Mouse (Mus musculus): ENCODE measurements at regions not wholly inside any gene's neighbourhood (a gene's known extent, or its start where the extent isn't known, plus 50 kb on each side); places are given as distances from the start of the nearest gene placed in this dataset.

DNA sequence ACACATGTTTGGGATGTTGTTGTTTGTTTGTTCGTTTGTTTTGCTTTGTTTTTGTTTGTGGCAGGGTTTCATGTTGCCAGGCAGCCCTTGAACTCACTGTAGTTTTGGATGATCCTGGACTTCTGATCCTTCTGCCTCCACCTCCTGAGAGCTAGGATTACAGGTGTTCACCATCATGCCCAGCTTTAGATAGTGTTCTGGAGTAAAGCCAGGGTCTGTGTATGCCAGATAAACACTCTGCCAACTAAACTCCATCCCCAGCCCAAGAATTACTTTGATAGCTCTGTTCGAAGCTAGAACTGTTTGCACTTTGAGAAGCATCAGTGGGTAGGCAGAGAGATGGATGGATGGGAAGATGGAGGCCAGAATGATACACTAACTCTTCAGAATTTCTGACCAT lies 368.0 kb upstream of the Gm10306 start:
- DNase-seq = no peak

DNA sequence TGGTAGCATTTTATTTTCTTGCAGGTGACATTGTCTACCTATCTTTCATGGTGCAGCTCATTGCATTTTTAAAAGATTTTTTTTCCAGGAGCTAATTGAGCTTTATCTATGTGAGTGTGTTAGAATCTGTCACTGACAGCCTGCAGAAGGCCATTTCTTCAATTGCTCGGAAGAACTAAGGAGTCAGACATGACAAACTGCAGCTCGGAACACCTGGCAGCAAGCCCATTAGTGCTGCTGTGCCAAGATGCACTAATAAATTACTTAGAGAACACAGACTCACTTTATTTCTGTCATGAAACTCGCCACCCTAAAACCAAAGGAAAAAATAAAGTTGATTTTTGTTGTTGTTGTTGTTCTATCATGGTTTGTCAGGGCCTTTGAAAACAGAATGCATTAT lies 367.5 kb upstream of the Gm10306 start:
- DNase-seq = no peak

DNA sequence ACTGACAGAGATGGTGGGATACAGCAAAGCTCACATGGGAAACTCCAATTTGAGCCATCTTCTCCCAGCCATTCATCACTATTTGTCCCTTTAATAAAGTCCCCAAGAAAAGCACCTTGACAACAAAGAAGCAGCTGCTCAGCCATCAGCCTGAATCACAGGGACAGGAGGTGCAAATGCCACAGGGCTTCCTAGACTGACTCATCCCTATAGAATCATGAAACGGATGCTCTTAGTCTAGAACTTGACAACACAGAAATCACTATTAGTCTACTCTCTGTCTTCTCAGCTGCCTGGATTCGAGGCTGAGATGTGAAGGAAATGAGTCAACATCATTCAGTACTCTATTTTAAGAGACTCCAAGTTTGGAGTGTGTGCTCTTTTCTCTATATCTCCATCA lies 365.4 kb upstream of the Gm10306 start:
- no peak for DNase-seq

DNA sequence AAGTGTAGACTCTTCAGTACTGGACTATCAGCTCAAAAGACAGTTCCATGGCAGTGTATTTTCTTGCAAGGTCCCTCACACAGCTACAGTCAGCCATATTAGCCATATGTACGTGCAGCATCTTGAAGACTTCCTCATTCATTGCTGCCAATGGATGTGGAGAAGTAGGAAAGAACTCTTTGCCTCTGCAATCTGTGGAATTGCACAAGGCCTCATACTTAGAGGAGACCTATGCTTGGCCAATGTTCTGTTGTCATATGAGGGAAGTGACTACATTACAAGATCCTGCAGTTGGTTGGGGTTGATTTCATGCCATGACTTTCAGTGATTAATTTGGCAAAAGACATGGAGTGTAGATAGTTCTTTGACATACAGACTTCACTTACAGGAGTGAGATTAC lies 340.1 kb upstream of the Gm10306 start:
- DNase-seq = no peak

DNA sequence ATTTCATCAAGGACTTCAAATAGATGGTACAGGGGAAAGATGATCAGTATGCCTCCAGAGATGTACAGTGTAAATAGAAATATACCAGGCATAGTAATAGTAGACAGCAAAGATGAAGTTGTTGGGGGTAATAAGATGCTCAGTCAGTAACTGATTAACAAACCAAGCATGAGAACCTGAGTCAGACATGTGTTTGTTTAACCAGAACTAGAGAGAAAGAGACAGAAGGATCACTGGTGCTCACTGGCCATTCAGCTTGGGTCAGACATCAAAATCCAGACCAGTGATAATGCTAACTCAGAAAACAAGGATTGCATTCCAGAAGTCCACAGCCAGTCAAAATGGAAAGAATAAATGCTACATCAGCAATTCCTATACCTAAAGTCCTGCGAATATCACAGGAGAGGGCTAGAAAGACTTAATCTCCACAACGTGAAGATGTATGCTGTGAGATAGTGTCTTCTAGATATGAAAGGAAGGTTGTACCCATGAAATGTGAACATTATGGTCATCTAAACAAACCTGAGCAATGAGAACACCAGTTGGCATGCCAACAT lies 320.6 kb upstream of the Gm10306 start:
- no peak for DNase-seq

DNA sequence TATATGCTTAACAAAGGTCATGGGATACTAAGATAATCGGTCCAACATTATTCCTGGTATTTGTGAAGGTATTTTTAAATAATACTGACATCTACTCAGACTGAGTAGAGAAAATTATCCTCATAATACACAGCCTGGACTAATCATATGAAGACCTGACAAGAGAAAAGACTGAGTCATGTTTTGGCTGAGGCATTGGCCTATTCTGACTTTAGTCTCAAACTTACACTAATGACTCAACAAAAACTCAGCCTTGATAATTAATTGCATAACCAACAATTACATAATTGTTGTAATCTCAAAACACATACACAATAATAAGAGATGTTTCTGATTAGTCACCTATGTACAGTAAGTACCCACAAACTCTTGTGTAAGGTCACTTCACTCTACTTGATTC lies 300.3 kb upstream of the Gm10306 start:
- DNase-seq = no peak

DNA sequence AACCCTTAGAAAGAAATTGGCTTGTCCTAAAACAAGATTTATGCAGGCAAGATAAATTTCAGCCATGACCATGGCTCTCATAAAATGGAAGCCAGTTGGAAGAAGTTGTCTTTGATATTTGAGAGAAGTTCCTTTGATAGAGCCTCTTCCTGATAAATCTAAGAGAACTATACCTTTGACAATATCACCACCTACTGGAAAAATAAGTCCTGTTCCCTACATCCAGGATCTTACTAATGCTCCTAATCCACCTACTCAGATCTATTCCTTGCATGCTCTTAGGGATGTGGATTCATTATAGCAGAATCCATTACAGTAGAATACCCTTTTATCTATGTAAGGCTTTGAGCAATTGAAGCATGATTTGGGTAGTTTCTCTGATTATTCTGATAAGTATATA lies 295.2 kb upstream of the Gm10306 start:
- no peak for DNase-seq

DNA sequence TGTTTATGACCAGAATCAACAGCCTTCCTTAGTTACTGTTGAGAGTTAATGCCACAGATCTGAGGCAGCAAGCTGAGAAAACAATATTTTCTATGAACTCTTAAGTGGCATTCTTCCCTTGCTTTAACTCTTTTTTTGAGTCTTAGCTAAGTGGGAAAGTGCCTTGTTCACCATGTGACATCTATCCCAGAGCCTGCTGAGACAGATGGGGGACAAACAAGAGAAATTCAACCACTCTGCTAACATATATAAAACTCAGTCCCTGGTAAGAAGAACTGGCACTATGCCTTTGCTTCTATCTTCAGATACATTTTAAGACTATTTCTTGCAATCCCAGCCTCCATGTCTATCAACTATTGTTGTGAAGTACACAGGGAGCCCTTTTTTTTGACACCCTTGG lies 274.6 kb upstream of the Gm10306 start:
- no peak for DNase-seq

DNA sequence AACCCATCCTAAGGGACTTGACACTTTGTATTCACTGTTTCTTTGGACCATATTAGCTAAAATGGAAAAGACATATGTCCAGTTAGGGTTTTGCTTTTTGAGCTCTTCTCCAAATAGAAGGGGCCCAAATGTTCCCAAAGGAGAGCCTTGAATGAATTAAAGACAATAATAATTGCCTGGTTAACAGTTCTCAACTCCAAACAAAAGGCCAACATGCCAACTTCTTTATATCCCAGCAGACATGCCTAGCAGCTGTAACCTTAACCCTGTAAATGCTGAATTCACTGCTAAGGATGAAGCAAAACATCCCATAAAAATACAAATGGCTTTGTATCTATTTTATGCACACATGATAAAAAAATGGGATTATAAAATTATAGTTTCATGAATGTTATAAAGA lies 264.2 kb upstream of the Gm10306 start:
- DNase-seq = no peak

DNA sequence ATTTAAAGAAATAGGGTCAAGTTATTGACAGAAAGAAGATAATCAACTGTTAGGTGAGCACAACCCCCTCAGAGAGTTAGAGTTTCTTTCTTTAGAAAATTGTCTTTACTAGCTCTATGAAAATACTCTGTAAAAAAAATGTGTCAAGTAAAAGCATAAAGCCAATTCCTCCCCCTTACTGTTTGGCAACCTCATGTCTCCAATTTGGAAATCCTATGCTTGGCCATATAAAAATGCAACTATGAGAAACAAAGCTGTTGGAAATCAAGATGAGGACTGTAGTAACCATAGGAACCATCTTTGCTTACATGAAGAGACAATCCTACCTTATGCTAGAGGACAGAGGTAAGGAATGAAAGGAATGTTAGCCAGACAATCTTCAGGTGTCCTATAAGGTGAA lies 239.0 kb upstream of the Gm10306 start:
- DNase-seq = no peak

DNA sequence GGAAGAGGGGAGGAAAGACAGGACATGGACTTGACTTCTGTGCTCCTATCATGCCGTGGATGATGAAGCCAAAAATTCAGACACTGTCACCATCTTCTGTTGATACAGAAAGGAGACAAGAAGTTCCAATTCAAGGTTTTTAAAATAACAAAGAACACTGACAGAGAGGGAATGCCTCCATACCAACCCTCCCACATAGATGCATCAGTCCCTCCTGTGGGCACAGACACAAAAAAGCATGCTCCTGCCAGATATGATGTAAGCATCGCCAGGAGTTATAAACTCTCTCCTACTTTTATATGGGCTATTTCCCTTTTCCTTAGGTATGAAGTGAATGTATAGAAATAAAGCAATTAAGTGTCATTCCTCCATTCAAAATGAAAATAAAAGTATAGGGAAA lies 229.6 kb upstream of the Gm10306 start:
- no peak for DNase-seq

DNA sequence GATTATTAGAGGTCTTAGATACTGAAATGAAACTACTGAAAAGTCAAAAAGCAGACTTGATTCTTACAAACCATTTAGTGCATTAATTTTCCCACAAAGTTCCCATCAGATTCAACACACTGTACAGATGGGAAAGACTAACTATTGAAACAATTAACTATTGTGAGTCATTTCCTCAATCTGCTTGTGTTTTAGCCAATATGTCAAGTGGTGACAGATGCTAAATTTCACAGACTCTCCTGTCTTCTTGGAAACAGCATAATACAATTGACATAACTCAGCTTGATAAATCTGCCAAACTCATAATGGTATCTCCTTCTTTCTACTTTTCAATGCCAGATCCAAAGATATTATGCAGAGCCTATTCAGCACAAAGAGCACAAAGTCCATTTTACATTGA lies 213.0 kb upstream of the Gm10306 start:
- DNase-seq = no peak

DNA sequence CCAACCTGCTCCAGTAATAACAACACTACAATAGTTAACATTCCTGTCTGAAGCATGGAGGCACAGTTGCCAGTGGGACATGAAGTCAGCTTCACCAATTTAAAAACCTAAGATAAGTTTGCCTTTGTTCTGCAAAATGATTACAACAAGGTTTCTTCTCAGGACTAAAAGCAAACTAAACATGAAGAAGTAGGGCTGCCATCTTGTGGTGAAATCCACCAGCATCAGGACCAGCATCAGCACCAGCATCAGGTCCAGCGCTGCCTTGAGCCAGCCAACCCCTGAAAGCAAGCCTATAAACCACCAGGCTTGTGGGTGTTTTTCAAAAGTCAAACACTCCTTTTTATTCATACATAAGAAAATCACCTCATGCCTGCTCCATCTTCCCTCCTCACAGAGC lies 207.1 kb upstream of the Gm10306 start:
- DNase-seq = no peak

DNA sequence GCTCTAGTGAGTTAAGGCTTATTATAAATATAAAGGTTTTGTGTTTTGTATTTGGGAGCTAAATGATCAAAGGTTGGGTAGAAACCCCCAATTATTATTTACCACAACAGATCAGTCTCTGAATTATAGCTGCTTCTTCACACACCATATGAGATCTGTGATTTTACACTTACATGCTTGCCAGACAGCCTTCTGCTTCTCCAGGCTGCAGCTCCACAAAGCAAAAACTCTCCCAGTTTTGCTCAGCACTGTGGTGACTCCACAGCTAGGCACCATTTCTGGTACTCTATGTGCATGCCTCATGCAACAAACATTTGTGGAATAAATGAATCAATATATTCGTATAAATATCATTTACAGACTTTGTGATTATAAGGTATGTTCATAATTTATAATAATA lies 199.4 kb upstream of the Gm10306 start:
- DNase-seq = no peak

DNA sequence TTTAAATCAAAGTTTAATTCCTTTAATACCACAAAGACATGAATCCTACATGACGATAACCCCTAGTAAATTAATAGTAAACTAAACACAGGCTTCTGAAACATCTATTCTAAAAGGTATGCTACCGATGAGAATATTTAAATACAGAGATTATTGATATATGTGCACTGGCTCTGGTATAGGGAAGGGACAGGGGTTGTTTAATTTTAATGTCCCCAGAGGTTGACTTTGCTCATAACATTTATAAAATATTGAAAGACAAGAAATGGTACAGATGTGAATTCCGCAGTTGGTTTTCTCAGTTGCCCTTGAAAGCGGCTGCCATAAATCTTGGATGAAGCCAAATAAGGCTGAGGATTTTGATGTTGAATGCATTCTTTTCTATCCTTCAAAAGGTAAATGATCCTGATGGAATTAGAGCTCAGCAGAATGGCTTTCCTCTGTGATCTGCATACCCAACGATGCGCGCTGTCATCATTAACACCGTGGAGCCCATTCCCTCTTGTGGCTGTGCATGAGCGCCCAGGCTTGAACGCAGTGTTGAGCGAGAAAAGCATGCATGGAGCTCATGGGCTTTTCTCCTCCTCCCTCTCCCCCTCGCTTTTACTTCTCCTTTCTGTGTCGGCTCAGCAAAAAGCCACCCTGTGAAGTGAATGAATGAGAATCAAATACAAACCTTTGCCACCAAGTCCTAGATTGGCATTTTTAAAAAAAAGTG lies 195.4 kb upstream of the Gm10306 start:
- DNase-seq = no peak

DNA sequence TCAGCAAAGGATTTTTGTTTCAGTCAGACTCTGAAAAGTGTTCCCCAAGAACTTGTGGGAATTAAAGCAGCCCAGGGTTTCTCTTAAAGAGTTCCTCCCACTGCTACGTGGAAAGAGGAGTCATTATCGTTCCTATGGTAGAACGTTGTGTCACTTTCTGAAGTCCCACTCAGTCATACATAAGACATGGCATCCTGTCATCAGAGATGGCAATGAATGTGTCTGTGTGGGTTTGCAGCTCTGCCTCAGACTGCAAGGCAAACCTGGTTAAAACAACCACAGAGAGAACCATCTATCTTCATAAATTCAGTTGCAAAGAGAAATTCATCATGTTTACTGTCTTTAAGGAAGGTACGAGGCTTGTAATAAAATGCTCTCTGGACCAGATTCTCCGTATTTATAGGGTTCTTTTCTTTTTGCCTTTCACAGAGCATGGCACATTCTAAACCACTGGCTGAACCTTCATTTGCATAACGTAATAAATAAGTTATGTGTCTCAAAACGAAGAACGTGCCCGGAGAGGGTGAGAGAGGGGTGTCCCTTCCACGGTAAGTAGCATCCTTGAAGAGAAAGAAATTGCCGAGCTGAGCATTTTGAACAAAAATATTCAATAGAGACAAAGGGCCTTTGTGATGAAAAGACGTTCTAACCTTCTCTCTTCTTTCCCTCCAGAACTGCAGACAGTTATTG lies 194.7 kb upstream of the Gm10306 start:
- DNase-seq = no peak

DNA sequence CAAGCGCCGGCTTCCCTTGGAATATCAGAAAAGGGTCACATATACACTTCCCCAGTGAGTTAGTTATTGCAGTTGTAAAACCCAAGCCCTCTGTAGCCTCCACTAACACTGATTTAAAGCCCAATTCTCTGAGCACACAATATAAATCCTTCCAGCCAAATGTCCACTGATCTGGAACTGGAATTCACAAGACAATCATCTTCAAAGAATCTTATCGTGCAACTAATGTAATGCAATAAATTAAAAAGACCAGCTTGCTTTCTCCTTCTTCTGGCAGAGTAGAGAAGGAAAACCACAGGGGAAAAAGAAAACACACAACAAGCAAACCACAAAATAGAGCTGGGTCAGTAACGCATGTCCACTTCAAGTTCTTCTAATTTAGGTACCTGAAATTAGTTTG lies 191.0 kb upstream of the Gm10306 start:
- DNase-seq = no peak

DNA sequence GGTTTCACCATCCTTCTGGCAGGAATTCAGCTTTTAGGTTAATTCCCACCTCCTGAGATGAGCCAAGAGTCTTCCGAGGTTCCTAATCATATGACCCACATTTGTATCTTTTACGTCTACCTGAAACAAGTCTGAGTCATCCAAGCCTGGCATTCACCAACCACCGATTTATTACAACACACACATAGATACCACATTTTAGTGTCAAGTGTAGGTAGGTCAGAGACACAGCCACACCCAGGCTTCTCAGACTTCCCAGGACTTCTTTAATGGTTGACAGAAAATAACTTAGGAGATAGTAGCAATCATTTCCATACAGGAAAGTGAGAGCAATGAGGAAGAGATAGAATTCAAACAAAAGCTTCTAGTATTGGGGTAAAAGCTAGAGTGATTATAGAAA lies 189.2 kb upstream of the Gm10306 start:
- DNase-seq = no peak

DNA sequence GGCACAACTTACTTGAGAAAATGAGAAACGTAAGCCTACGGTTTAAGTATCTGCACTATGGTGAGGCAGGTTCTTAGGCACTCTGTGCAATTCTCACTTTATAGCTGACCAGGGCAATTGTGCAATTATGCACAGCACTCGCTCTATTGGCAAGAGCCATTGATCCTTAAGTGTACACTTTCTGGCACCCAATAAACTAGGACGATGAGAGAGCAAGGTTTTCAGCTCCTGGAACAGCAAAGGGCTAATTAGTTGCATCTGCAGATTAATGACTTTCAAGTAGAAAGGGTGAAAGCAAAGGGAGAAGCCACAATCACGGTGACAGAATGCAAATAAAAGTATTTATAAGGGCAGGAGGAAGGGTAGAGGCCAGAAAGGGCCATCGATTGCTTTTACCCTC lies 185.4 kb upstream of the Gm10306 start:
- no peak for DNase-seq

DNA sequence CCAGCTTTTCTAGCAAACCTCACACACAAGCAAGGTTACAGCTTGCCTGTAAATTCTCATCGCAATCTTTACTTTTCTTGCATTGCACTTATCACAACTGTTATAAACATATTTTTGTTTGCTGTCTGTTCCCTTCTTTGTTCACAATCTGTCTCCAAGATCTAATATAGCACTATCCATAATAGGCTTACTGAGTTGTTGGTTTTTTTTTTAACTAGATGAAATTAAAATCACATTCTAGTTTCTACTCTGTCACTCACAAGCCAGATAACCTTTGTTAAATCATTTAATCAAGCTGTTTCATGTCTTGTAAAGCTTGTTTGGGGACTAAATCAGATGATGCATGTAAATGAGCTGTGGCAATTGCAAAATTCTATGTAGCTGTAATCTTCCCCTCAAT lies 180.1 kb upstream of the Gm10306 start:
- no peak for DNase-seq

DNA sequence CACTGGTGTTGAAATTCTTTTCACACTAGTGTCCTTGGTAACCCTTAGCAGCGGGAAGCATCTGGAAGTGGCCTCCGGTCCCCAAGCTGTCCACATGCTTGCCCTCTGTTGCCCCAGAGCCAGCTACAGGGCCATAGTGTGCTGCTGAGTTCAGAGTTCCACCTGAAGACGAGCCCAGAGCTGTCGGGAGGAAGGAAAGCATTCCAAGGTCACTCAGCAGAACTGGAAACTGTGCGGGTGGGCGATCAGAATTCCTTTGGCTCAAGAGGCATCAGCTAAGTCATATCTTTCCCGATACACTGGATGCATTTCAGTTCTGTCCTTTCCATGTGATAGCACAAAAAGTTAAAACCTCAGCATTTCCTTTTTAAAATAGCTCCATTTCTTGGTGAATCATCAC lies 170.6 kb upstream of the Gm10306 start:
- DNase-seq = no peak

DNA sequence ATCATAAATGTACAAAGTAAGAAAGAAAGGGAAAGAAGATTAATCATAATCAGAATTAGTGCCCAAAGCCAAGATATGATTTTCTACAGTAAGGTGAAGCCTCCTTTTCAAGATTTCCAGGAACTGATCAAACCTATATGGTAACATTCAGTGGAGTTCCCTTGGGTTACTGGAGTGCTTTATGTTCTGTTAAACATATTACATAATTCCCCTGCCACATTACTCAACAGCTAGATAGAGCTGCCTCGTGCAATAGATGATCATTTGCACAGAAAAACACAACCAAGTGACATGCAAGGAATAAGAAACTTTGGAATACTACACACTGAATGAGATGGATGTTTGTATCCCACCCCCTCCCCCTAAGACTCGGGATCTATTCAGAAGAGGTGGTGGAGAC lies 168.0 kb upstream of the Gm10306 start:
- no peak for DNase-seq

DNA sequence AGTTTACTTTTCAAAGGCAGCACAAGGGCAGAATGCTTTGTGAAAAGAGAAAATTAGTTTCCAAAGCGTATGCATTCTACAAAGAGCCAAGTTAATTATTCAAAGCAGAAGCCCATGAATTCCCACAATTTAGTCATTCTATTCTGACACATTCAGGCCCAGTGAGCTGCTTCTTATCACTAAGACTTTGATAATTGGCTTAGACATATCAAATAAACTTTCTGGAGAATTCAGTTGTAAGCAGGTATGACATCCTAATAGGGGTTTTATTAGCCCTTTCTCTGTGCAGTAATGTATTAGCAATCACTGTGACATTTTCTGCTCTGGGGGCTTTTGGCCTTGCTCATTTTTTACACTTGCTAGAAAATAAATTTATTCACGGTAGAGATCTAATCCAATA lies 161.9 kb upstream of the Gm10306 start:
- DNase-seq = no peak

DNA sequence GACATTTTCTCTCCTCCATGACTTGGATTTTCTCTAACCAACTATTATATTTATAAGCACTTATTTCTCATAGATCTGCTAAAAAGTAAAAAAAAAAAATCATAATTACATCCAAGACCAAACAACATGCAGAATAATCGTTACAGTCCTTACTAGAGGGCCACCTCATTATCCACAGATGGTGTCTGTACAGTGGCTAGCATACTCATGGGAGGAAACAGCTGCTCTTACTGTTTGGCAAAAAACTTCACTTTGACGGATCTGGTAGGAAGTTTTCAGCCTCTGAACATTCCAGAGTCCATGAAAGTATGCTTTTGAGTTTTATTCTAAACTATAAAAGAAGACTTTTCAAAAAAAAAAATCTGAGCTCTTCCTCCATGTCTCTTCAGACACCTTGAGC lies 159.1 kb upstream of the Gm10306 start:
- DNase-seq = no peak

DNA sequence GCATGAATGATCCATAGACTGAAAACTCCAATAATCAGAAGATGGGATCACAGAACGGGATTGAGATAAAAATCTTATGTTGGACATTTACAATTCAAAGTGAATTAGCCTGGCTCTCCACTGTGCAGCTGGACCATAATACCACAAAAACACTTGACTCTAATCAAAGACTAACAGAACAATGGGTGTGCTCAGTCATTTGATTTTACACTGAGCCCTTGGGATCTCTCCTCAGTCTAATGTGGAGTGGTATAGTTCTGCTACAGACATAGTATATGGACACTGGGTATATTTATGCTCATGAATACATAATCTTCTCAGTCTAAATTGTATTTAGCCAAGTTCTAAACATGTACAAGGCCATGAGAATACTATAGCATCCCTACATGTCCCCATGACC lies 149.4 kb upstream of the Gm10306 start:
- DNase-seq = no peak
